Mouse (Mus musculus) stomach, postnatal 0 days (tissue): ENCODE measurements around the gene Nudt1.

ENCODE experiments used
- CTCF ChIP-seq: IDR thresholded peaks from 2 replicates; pipeline ENCODE4 v1.5.1; 2016; ENCODE audit warnings: antibody characterized with exemption, low read depth, mild to moderate bottlenecking, moderate library complexity
- EP300 ChIP-seq: optimal IDR thresholded peaks from 2 replicates; pipeline ENCODE3; 2016; ENCODE audit warnings: antibody characterized with exemption

- TF ChIP-seq CTCF (no peak), EP300 (no peak)
Measured at GRCm38 (mm10) chr5:140339836-140340235, 18.4 kb downstream of the Nudt1 start.
